Mouse (Mus musculus) macrophage (primary cell): Measurements from ENCODE around the gene Sept8. TPM values are rescaled to one million over a fixed set of nuclear protein-coding genes. Genes with fewer than 3 reads are reported as not detected.
"Not testable (repeated sequence)": the region's sequence is repeated elsewhere in the genome, so short reads cannot be mapped to it uniquely, and the experiment has no call there.

Experiments
- H3K27ac ChIP-seq: fragments of 350-480 bp; formaldehyde crosslinking; 2 replicates; pipeline ENCODE4 v1.9.0; 2021
- H3K36me3 ChIP-seq: fragments of 350-480 bp; formaldehyde crosslinking; 2 replicates; pipeline ENCODE4 v1.9.0; 2021; ENCODE audit errors: inconsistent target
- H3K4me3 ChIP-seq: fragments of 350-480 bp; formaldehyde crosslinking; 2 replicates; pipeline ENCODE4 v1.9.0; 2021; ENCODE audit errors: inconsistent target
- H3K79me2 ChIP-seq: fragments of 350-480 bp; formaldehyde crosslinking; 2 replicates; pipeline ENCODE4 v1.9.0; 2021; ENCODE audit errors: inconsistent target
- WGBS: methylation state at CpG from one replicate; pipeline ENCODE4 v1.1.7; 2026; ENCODE audit warnings: inconsistent platforms; ENCODE audit not compliant: missing documents; 5-methylcytosine and 5-hydroxymethylcytosine counted together
- polyA plus RNA-seq: library from polyadenylated mRNA; stranded (reverse); fragments of 250-400 nt; gene quantifications from 3 replicates; pipeline ENCODE4 v1.2.4, GENCODE M21; 2018; ENCODE audit warnings: inconsistent platforms

The Sept8 gene
- polyA plus RNA-seq, 1 experiment from 2014 or later, result 121 TPM

DNA sequence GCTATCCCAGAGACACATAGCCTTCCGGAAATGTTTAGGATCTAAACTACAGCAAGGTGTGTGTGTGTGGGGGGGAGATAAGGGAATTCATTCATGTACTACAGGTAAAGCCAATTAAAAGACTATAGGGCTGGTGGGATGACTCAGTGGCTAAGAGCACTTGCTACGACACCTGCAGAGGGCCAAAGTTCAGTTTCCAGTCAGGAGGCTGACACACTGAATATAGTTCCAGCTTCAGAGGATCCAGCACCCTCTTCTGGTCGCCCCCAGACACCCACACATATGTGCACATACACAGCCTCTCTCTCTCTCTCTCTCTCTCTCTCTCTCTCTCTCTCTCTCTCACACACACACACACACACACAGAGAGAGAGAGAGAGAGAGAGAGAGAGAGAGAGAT is 38.9 kb downstream of the Sept8 start:
- not testable (repeated sequence) for H3K36me3 ChIP-seq, H3K4me3 ChIP-seq, H3K79me2 ChIP-seq, H3K27ac ChIP-seq
- no CpG with 5 or more reads among the region's 3 CpGs for WGBS

- no CpG with 5 or more reads among the region's 3 CpGs for WGBS
- not testable (repeated sequence) for H3K27ac ChIP-seq, H3K36me3 ChIP-seq, H3K79me2 ChIP-seq, H3K4me3 ChIP-seq
Measured at GRCm38 (mm10) chr11:53559980-53560379, 40.9 kb downstream of the Sept8 start.

- H3K79me2 ChIP-seq, result no peaks in the 10 kb centered on the region
- H3K27ac ChIP-seq, result peak overlapping the region; percentile 90
- WGBS, result 80% methylated on average over 2 of the region's 2 CpGs
- H3K4me3 ChIP-seq, result no peak overlapping the region
- no peaks in the 10 kb centered on the region for H3K36me3 ChIP-seq
Measured at GRCm38 (mm10) chr11:53561986-53562385, 42.9 kb downstream of the Sept8 start.

- H3K27ac ChIP-seq, result peak overlapping the region; percentile 51
- H3K36me3 ChIP-seq, result peaks cover 6% of the 10 kb centered on the region; the same call in 1 of the 2 replicates
- 93% methylated on average over 4 of the region's 4 CpGs for WGBS
- peak overlapping the region; percentile 52; the same call in 1 of the 2 replicates for H3K4me3 ChIP-seq
- H3K79me2 ChIP-seq, result peaks cover 40% of the 10 kb centered on the region; the same call in 1 of the 2 replicates
Measured at GRCm38 (mm10) chr11:53566646-53567045, 47.6 kb downstream of the Sept8 start.

- H3K36me3 ChIP-seq, result peaks cover 8% of the 10 kb centered on the region; the same call in 1 of the 2 replicates
- H3K4me3 ChIP-seq, result peak within 1 kb of the TSS; percentile 52
- H3K27ac ChIP-seq, result peak within 1 kb of the TSS; percentile 51
- peaks cover 44% of the 10 kb centered on the region; the same call in 1 of the 2 replicates for H3K79me2 ChIP-seq
- 3% methylated on average over 59 of the region's 69 CpGs for WGBS
Measured at GRCm38 (mm10) chr11:53567224-53568014, 48.4 kb downstream of the Sept8 start, which contains the start of gene Kif3a. TSS of gene Kif3a (plus strand) at chr11:53567379.

DNA sequence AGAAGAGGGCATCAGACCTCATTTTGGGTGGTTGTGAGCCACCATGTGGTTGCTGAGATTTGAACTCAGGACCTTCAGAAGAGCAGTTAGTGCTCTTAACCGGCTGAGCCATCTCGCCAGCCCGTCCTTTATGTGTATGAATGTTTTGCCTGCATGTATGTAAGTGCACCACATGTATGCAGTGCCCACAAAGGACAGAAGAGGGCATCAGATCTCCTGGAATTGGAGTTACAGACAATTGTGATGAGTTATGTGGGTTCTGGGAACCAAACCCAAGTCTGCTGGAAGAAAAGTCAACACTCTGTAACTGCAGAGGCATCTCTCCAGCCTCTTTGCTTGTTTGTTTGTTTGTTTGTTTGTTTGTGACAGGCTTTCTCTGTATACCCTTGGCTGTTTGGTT is 61.5 kb downstream of the Sept8 start:
- 91% methylated on average over 3 of the region's 3 CpGs for WGBS
- Histone ChIP-seq H3K36me3 (peaks cover 74% of the 10 kb centered on the region), H3K4me3 (no peak overlapping the region), H3K79me2 (no peaks in the 10 kb centered on the region), H3K27ac (no peak overlapping the region)

- H3K79me2 ChIP-seq, result no peaks in the 10 kb centered on the region
- peaks cover 81% of the 10 kb centered on the region for H3K36me3 ChIP-seq
- no peak overlapping the region for H3K27ac ChIP-seq
- no peak overlapping the region for H3K4me3 ChIP-seq
- WGBS, result 90% methylated on average over 10 of the region's 10 CpGs
Measured at GRCm38 (mm10) chr11:53583151-53583550, 64.1 kb downstream of the Sept8 start.

DNA sequence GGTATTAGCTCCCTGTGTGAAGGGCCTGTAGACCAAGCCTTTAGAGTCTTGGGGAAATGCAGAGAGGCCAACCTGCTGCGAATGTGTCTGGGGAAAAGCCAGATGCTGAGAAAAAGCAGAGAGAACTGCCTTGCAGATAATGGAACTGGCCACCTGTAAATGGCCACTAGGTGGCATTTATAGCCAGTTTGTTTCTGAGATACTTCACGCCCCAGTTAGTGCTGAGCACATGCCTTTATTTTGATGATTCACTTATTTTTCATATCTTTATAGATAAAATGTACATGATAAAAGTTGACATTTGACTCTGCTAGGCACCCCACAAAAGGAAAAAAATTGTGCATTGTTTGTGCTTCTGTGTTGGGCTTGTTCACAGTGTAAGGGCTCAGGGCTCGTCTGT is 65.8 kb downstream of the Sept8 start:
- H3K27ac ChIP-seq, result no peak overlapping the region
- peaks cover 74% of the 10 kb centered on the region for H3K36me3 ChIP-seq
- WGBS, result 71% methylated on average over 3 of the region's 3 CpGs
- no peak overlapping the region for H3K4me3 ChIP-seq
- H3K79me2 ChIP-seq, result no peaks in the 10 kb centered on the region

- WGBS, result 96% methylated on average over 6 of the region's 6 CpGs
- Histone ChIP-seq H3K27ac (no peak overlapping the region), H3K4me3 (no peak overlapping the region), H3K79me2 (no peaks in the 10 kb centered on the region), H3K36me3 (peaks cover 68% of the 10 kb centered on the region)
Measured at GRCm38 (mm10) chr11:53585510-53585909, 66.5 kb downstream of the Sept8 start.

DNA sequence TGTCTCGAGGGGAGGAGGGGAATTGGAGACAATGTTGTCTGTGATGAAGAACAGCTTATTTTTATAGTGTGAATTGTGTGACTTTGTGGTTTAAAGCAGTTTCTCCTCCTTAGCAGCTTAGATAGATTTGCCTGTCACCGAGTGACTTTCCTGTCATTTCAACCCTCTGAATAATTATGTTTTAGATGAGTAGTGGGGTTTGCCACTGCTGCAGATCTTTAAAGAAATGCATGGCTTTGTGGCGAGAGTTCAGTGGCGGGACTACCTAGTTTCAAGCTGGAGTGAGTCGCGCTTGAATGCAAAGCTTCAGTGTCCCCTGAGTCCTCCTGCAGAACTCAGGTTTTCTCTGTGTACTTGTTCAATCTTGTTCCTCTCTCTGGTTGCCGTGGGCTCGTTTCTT is 69.2 kb downstream of the Sept8 start:
- Histone ChIP-seq H3K79me2 (no peaks in the 10 kb centered on the region), H3K27ac (no peak overlapping the region), H3K4me3 (no peak overlapping the region), H3K36me3 (peaks cover 61% of the 10 kb centered on the region)
- 87% methylated on average over 8 of the region's 8 CpGs for WGBS

DNA sequence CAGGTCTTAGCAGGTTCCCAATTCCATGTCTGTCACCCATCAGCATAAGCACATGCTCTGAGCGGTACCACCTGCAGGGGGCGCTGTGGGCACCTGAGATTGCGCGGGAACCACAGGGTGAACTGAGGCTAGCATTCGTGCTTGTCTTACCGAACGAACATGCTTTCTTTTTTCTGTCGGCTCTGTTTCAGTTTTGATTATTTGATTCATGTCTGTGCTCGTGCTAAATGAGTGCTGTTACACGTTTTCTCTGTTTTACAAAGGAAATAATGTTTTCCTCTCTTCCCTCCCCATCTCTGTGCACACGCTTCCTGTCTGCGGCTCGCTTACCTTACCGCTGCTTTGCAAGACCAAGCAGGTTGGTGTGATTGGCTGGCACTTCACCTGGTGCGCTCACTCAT is 71.3 kb downstream of the Sept8 start:
- Histone ChIP-seq H3K36me3 (peaks cover 58% of the 10 kb centered on the region), H3K27ac (no peak overlapping the region)

GRCm38 (mm10) chr11:53591116-53591515 is 72.1 kb downstream of the Sept8 start:
- H3K27ac ChIP-seq, result no peak overlapping the region
- H3K79me2 ChIP-seq, result no peaks in the 10 kb centered on the region
- peaks cover 58% of the 10 kb centered on the region for H3K36me3 ChIP-seq
- WGBS, result 90% methylated on average over 5 of the region's 5 CpGs
- H3K4me3 ChIP-seq, result no peak overlapping the region

More for the DNA sequence above, 71.3 kb downstream of the Sept8 start:
- Histone ChIP-seq H3K79me2 (no peaks in the 10 kb centered on the region), H3K4me3 (no peak overlapping the region)
- WGBS, result 20% methylated on average over 15 of the region's 15 CpGs

Other genes with a start within 250 kb of the Sept8 start
- gene Hspa4, start 218.8 kb upstream of the Sept8 start, polyA plus RNA-seq, result 93.1 to 460 TPM (median 147 TPM) in 3 replicates
- gene Zcchc10, start 194.6 kb upstream of the Sept8 start, polyA plus RNA-seq, result 9.7 to 15.8 TPM (median 10.5 TPM) in 3 replicates
- gene Aff4, start 168.4 kb upstream of the Sept8 start, polyA plus RNA-seq, result 21.9 to 44.8 TPM (median 33.0 TPM) in 3 replicates
- gene Leap2, start 96.1 kb upstream of the Sept8 start, polyA plus RNA-seq, result not detected in 3 replicates
- gene Uqcrq, start 88.4 kb upstream of the Sept8 start, polyA plus RNA-seq, result 63.1 to 230 TPM (median 195 TPM) in 3 replicates
- 1.1 to 2.2 TPM (median 1.7 TPM) in 3 replicates for gene Gdf9, start 88.2 kb upstream of the Sept8 start, polyA plus RNA-seq
- not detected in 3 replicates for gene Gm10447, start 62.1 kb upstream of the Sept8 start, polyA plus RNA-seq
- not detected in 3 replicates for gene Shroom1, start 62.1 kb upstream of the Sept8 start, polyA plus RNA-seq
- gene Gm9837, start 48.8 kb upstream of the Sept8 start, polyA plus RNA-seq, result not detected in 3 replicates
- not detected in 3 replicates for gene Gm9945, start 39.1 kb upstream of the Sept8 start, polyA plus RNA-seq
- gene Sowaha, start 39.0 kb upstream of the Sept8 start, polyA plus RNA-seq, result not detected in 3 replicates
- gene Kif3a, start 48.1 kb downstream of the Sept8 start, polyA plus RNA-seq, result 25.8 to 223 TPM (median 90.7 TPM) in 3 replicates
- 0.53 to 1.6 TPM in 2 of 3 replicates, not detected in the other for gene Il4, start 99.4 kb downstream of the Sept8 start, polyA plus RNA-seq
- not detected in 3 replicates for gene Il13, start 115.4 kb downstream of the Sept8 start, polyA plus RNA-seq
- gene Rad50, start 188.1 kb downstream of the Sept8 start, polyA plus RNA-seq, result 13.3 to 30.3 TPM (median 19.0 TPM) in 3 replicates
- gene Il5, start 201.5 kb downstream of the Sept8 start, polyA plus RNA-seq, result not detected in 3 replicates